Mouse (Mus musculus) heart, embryonic 16.5 days (tissue): ENCODE data around the gene Hoxa3. TPM values are rescaled to one million over a fixed set of nuclear protein-coding genes. Genes with fewer than 3 reads are reported as not detected.

Source experiments
- ATAC-seq: fragments of 200-750 bp; cut with Nextera tagmentation; replicated peaks from 2 replicates; pipeline ENCODE4 v1.8.0; 2017; ENCODE audit warnings: moderate number of reproducible peaks; ENCODE audit not compliant: insufficient read depth, low FRiP score; ENCODE audit errors: extremely low read depth
- H3K27ac ChIP-seq: fragments of 300-500 bp; sonication (generic); 2 replicates; pipeline ENCODE4 v1.5.1; 2014; ENCODE audit warnings: mild to moderate bottlenecking, low read length, control low read depth, moderate library complexity
- H3K27me3 ChIP-seq: fragments of 300-500 bp; sonication (generic); 2 replicates; pipeline ENCODE4 v1.6.1; 2014; ENCODE audit warnings: low read length, mixed read lengths; ENCODE audit not compliant: control insufficient read depth, insufficient read depth
- H3K36me3 ChIP-seq: fragments of 300-500 bp; sonication (generic); 2 replicates; pipeline ENCODE4 v1.6.1; 2014; ENCODE audit not compliant: control insufficient read depth, insufficient read depth
- H3K4me1 ChIP-seq: fragments of 300-500 bp; sonication (generic); 2 replicates; pipeline ENCODE4 v1.6.1; 2014; ENCODE audit warnings: low read length, mixed read lengths; ENCODE audit not compliant: control insufficient read depth, insufficient read depth
- H3K4me2 ChIP-seq: fragments of 300-500 bp; sonication (generic); 2 replicates; pipeline ENCODE4 v1.6.1; 2014; ENCODE audit warnings: low read depth, mild to moderate bottlenecking, control low read depth, low read length
- H3K4me3 ChIP-seq: fragments of 300-500 bp; sonication (generic); 2 replicates; pipeline ENCODE4 v1.5.1; 2014; ENCODE audit warnings: mild to moderate bottlenecking, control low read depth, low read length
- H3K9ac ChIP-seq: fragments of 300-500 bp; sonication (generic); 2 replicates; pipeline ENCODE4 v1.6.1; 2014; ENCODE audit warnings: low read length, control low read depth
- H3K9me3 ChIP-seq: fragments of 300-500 bp; sonication (generic); replicated peaks from 2 replicates; pipeline ENCODE4 v1.6.1; 2016; ENCODE audit warnings: low read length; ENCODE audit not compliant: control insufficient read depth
- WGBS: fragments of 180-500 bp; shearing (Covaris S2); extraction: QIAGEN DNeasy Blood & Tissue Kit; methylation state at CpG from one replicate; pipeline ENCODE4 v1.1.7; 2014; 5-methylcytosine and 5-hydroxymethylcytosine counted together
- microRNA counts: library from miRNA; unstranded; fragments of <30 nt; microRNA quantifications from one replicate; lab custom pipeline; 2016
- microRNA-seq: library from miRNA; unstranded; fragments of <30 nt; microRNA quantifications from one replicate; pipeline ENCODE4, GENCODE M21; 2017
- polyA plus RNA-seq: library from polyadenylated mRNA; unstranded; fragments of >200 nt; fragmentation: Nextera tagmentation; extraction: Ambion mirVana; gene quantifications from 2 replicates; pipeline ENCODE4 v1.2.1, GENCODE M21; 2015

Gene Hoxa3
- polyA plus RNA-seq, 1 experiment from 2014 or later: 0.89 TPM

GRCm38 (mm10) chr6:52121173-52121572 lies 92.0 kb downstream of the Hoxa3 start:
- Histone ChIP-seq H3K27me3 (peaks cover 45% of the 10 kb centered on the region), H3K4me1 (peaks cover 2% of the 10 kb centered on the region; the same call in 1 of the 2 replicates), H3K9ac (no peak overlapping the region), H3K4me2 (no peak overlapping the region), H3K9me3 (no peaks in the 10 kb centered on the region), H3K36me3 (no peaks in the 10 kb centered on the region), H3K27ac (no peak overlapping the region), H3K4me3 (no peak overlapping the region)
- ATAC-seq: no peak
- 52% methylated on average over 3 of the region's 3 CpGs for WGBS

MicroRNAs within 50 kb of the gene (microRNA counts, 519-probe panel; counts per million panel counts)
- microRNA mmu-miR-196b (lab: Ali Mortazavi, UCI): 1,446 counts per million, percentile 9 among the panel's probes with 10 or more counts

Small RNA genes within 50 kb of the gene (microRNA-seq; reads per million reads assigned to microRNA genes)
- gene Mir196b: 212 reads per million, percentile 62 among the genes with 10 or more reads in this experiment

Other genes with a start within 250 kb of the Hoxa3 start
- gene Skap2, start 200.8 kb downstream of the Hoxa3 start, polyA plus RNA-seq: 15.9 and 17.0 TPM in 2 replicates
- 0.44 and 0.68 TPM in 2 replicates for gene Hoxa1, start 55.0 kb downstream of the Hoxa3 start, polyA plus RNA-seq
- gene Hoxa2, start 48.5 kb downstream of the Hoxa3 start, polyA plus RNA-seq: 1.5 and 2.0 TPM in 2 replicates
- gene 5730596B20Rik, start 35.8 kb downstream of the Hoxa3 start, polyA plus RNA-seq: 0.13 and 0.32 TPM in 2 replicates
- 0.54 TPM in 1 of 2 replicates, not detected in the other for gene Hoxa4, start 21.6 kb downstream of the Hoxa3 start, polyA plus RNA-seq
- 1.3 and 3.3 TPM in 2 replicates for gene Hoxa5, start 8.7 kb downstream of the Hoxa3 start, polyA plus RNA-seq
- not detected in 2 replicates for gene Hoxa6, start 4.6 kb downstream of the Hoxa3 start, polyA plus RNA-seq
- gene Gm28308, start within 50 bp of the Hoxa3 start, polyA plus RNA-seq: not detected in 2 replicates
- gene Hoxa7, start 8.5 kb upstream of the Hoxa3 start, polyA plus RNA-seq: 0.35 and 0.38 TPM in 2 replicates
- 0.17 TPM in 1 of 2 replicates, not detected in the other for gene Hoxa9, start 17.8 kb upstream of the Hoxa3 start, polyA plus RNA-seq
- gene Hoxa10, start 27.5 kb upstream of the Hoxa3 start, polyA plus RNA-seq: not detected in 2 replicates
- gene Hoxa11, start 32.5 kb upstream of the Hoxa3 start, polyA plus RNA-seq: not detected in 2 replicates
- gene Hoxa13, start 47.5 kb upstream of the Hoxa3 start, polyA plus RNA-seq: not detected in 2 replicates
- gene Evx1, start 100.2 kb upstream of the Hoxa3 start, polyA plus RNA-seq: 0.06 TPM in 1 of 2 replicates, not detected in the other